Mouse (Mus musculus) spleen, adult 2 months (tissue): ENCODE results near the gene Atp1a4.

Experiments used
- CTCF ChIP-seq: fragments of 200-500 bp; IDR thresholded peaks from 2 replicates; pipeline ENCODE4 v1.5.1; 2011; ENCODE audit warnings: mild to moderate bottlenecking, inconsistent platforms; ENCODE audit not compliant: insufficient read depth, insufficient read length, insufficient replicate concordance; ENCODE audit errors: extremely low read depth
- POLR2A ChIP-seq: fragments of 200-500 bp; IDR thresholded peaks from 2 replicates; pipeline ENCODE4 v1.6.1; 2011; ENCODE audit warnings: low read depth, low read length, inconsistent platforms

DNA sequence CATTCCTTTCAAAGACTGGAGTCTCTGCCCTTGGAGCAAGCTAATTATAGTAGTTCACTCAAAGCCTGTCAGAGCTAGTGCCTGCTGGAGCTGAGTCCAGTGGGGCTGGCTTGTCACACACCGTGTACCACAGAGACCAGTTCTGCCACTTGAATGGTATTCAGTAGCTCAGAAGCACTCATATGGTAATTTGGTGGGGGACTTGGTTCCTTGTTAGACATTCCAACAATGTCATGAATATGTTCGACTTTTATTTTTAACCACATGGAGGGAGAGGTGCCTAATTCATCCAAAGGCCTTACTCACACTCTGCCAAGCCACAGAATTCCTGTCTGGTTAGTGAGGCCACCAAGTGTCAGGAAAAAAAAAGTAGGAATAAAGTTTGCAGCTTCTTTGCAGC is 15.8 kb downstream of the Atp1a4 start:
- TF ChIP-seq CTCF (no peak), POLR2A (no peak)
